Mouse (Mus musculus) limb, embryonic 10.5 days (tissue): ENCODE measurements around the gene Smad6. TPM values are rescaled to one million over a fixed set of nuclear protein-coding genes. Genes with fewer than 3 reads are reported as not detected.

ENCODE experiments used
- DNase-seq: peaks from one replicate; pipeline ENCODE4 v3.0.0-alpha.2; 2017; ENCODE audit warnings: low spot score
- H3K27ac ChIP-seq: fragments of 300-500 bp; sonication (generic); 2 replicates; pipeline ENCODE4 v1.5.1; 2016; ENCODE audit warnings: mild to moderate bottlenecking
- H3K27me3 ChIP-seq: fragments of 300-500 bp; sonication (generic); 2 replicates; pipeline ENCODE4 v1.6.1; 2016; ENCODE audit warnings: low read depth, mild to moderate bottlenecking; ENCODE audit not compliant: poor library complexity, severe bottlenecking
- H3K36me3 ChIP-seq: fragments of 300-500 bp; sonication (generic); 2 replicates; pipeline ENCODE4 v1.6.1; 2016; ENCODE audit warnings: mild to moderate bottlenecking, moderate library complexity
- H3K4me1 ChIP-seq: fragments of 300-500 bp; sonication (generic); 2 replicates; pipeline ENCODE4 v1.6.1; 2016
- H3K4me3 ChIP-seq: fragments of 300-500 bp; sonication (generic); 2 replicates; pipeline ENCODE4 v1.5.1; 2016; ENCODE audit warnings: mild to moderate bottlenecking, moderate library complexity
- H3K9me3 ChIP-seq: fragments of 300-500 bp; sonication (generic); replicated peaks from 2 replicates; pipeline ENCODE4 v1.6.1; 2016; ENCODE audit warnings: mild to moderate bottlenecking
- WGBS: fragments of 180-500 bp; shearing (Covaris S2); methylation state at CpG from one replicate; pipeline ENCODE4 v1.1.7; 2016; 5-methylcytosine and 5-hydroxymethylcytosine counted together
- polyA plus RNA-seq: library from polyadenylated mRNA; unstranded; fragments of >200 nt; fragmentation: Nextera tagmentation; extraction: Ambion mirVana; gene quantifications from 2 replicates; pipeline ENCODE4 v1.2.1, GENCODE M21; 2016

Smad6 gene
- polyA plus RNA-seq, 1 experiment from 2014 or later, result 11.4 TPM

DNA sequence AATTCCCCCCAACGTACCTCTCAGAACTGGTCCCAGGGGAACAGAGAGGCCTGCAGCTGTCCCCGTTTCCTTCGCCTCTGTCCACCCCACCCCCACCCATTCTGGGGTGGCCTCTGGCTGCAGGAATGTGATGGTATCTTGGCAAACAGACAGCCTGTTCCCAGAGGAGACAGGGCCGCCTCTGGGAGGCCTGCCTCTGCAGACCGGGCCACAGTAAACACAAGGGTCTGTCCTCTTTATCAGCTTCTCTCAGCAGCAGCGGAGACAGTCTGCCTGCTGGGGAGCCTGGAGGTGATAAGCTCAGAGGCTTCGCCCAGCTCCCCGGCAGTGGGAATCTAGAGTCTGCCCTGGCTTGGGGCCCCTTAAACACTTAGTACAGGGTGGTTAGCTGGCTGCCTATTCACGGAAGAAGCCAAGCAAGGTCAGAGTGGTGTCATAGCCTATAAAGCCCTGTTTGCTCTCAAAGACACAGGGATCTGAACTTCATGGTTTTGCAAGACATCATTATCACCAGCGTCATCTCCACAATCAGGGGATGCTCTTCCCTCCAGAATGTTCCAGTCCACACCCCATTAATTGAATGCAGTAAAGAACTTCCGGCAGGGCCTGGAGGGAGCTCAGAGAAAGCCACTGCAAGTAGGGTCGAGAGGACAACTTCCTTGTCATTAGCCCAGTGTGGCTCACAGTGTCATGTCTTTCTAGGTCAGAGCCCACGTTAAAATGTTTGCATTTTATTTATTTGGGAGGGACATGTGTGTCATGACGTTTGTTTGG lies 23.4 kb upstream of the Smad6 start:
- Histone ChIP-seq H3K36me3 (no peaks in the 10 kb centered on the region), H3K27ac (peak overlapping the region; percentile 78), H3K4me3 (no peak overlapping the region), H3K9me3 (no peaks in the 10 kb centered on the region), H3K27me3 (no peaks in the 10 kb centered on the region), H3K4me1 (peaks cover 59% of the 10 kb centered on the region)
- DNase-seq, result peak; percentile 46
- 18% methylated on average over 14 of the region's 14 CpGs for WGBS

DNA sequence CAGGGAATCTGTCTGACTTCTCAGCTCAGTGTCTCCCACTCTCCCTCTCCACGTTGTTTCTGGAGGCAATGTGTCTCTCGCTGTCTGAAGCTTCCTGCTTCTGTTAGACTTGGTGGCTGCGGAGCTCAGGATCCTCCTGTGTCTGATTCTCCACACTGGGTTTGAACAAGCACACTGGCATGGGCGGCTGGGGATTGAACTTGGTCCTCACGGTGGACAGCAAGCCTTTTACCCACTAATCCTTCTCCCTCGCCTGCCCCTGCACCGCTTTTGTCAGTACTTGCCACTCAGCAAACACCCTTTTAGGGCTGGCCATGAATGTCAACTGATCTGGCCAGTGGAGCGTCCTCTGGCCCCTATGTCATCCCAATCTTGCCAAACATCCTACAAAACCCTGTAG lies 22.5 kb upstream of the Smad6 start:
- Histone ChIP-seq H3K36me3 (no peaks in the 10 kb centered on the region), H3K27me3 (no peaks in the 10 kb centered on the region), H3K27ac (peak overlapping the region; percentile 78), H3K9me3 (no peaks in the 10 kb centered on the region), H3K4me1 (peaks cover 50% of the 10 kb centered on the region), H3K4me3 (no peak overlapping the region)
- 70% methylated on average over 8 of the region's 8 CpGs for WGBS
- no peak for DNase-seq

DNA sequence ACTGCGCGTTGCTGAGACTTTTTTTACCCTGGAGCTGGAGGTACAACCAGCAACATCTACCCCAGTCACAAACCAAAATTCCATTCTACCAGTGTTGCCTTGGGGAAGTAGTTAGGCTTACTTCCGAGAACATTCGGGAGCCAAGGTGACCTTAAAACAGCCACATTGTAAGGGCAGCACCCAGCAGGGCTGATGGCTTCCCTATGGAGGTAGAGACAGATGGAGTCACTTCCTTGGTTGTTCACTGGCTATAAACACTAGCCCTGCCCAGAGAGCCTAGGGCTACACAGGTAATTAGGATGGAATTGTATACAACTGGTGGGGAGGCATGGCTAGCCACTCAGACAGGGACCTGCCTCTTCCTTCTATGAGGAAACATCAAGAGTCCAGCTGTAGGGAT lies 21.1 kb upstream of the Smad6 start:
- 65% methylated on average over 4 of the region's 4 CpGs for WGBS
- Histone ChIP-seq H3K36me3 (no peaks in the 10 kb centered on the region), H3K27ac (peak overlapping the region; percentile 51), H3K9me3 (no peaks in the 10 kb centered on the region), H3K4me1 (peaks cover 36% of the 10 kb centered on the region), H3K4me3 (no peak overlapping the region), H3K27me3 (no peaks in the 10 kb centered on the region)
- DNase-seq, result no peak

DNA sequence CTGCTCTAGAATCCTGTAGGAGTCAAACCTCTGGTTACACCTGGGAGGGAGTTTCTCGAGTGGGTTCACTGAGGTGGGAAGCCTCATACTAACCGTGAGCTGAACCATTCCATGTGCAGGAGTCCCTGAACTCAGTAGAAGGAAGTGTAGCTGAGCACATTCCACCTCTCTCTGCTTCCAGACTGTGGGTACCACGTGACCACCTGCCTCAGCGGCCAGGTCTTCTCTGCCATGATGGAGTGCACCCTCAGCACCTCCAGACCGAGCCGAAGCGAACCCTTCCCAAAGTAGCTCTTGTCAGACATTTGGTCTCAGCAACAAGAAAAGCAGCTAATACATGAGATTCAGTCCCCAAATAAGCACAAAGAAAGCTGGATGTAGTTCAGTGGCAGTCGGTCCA lies 20.4 kb upstream of the Smad6 start:
- no peak for DNase-seq
- Histone ChIP-seq H3K4me1 (peaks cover 36% of the 10 kb centered on the region), H3K36me3 (no peaks in the 10 kb centered on the region), H3K9me3 (no peaks in the 10 kb centered on the region), H3K4me3 (no peak overlapping the region), H3K27me3 (no peaks in the 10 kb centered on the region), H3K27ac (peak overlapping the region; percentile 51; the same call in 1 of the 2 replicates)
- 85% methylated on average over 8 of the region's 8 CpGs for WGBS

DNA sequence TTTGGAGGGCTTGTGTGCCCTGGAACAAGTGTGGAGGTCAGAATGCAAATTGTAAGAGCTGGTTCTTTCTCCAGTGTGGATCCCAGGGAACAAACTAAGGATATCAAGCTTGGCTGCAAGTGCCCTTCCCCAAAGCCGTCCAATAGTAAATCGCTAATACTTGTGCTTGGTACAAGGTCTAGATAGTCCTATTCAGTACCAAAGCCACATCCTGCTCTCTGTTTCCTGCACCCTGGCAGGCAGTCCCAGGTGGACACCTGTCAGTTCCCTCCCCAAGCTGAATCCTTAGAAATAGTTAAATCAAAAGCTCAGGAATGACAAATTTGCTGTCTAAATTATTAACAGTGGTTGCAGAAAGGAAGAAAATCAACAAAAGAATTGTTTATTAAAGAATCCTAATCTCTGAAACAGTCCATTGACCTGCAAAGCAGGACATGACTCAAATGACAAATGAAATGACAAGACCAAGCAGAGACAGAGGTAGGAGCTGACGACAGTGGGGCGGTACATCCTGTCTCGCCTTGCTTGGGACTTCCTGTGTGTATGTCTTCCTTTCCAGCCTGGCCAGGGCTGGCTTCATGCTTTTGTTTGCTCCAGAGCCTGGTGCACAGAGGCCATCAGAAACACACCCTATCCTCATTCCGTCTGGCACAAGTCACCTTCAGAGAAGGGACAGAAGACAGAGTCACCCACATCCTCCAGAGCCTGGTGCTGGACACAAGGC lies 8.2 kb upstream of the Smad6 start:
- 81% methylated on average over 6 of the region's 6 CpGs for WGBS
- no peaks in the 10 kb centered on the region for H3K27me3 ChIP-seq
- DNase-seq, result no peak
- peaks cover 23% of the 10 kb centered on the region for H3K4me1 ChIP-seq
- no peak overlapping the region for H3K27ac ChIP-seq
- no peak overlapping the region for H3K4me3 ChIP-seq
- no peaks in the 10 kb centered on the region for H3K9me3 ChIP-seq
- no peaks in the 10 kb centered on the region for H3K36me3 ChIP-seq

DNA sequence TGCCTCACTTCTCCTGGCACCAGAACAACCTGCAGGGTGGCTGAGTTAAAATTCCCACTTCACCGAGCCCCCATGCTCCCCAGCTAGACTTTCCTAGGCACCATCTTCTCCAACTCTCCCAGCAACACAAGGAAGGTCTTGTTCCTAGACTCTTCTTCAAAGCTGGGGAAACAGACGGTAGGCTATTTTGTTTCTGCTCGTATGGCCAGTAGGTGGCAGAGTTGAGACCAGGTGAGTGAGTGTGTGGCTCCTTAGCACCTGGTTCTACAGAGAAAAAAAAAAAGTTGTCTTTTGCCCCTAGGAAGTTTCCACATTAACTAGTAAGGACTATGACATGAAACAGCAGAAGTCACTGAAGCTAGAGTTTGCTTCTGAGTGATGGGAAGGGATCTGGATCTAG lies 3.7 kb upstream of the Smad6 start:
- peaks cover 55% of the 10 kb centered on the region for H3K4me1 ChIP-seq
- no peaks in the 10 kb centered on the region for H3K27me3 ChIP-seq
- DNase-seq, result peak; percentile 63
- H3K27ac ChIP-seq, result peak overlapping the region; percentile 50; the same call in 1 of the 2 replicates
- no peaks in the 10 kb centered on the region for H3K9me3 ChIP-seq
- no peak overlapping the region for H3K4me3 ChIP-seq
- H3K36me3 ChIP-seq, result no peaks in the 10 kb centered on the region
- 2% methylated on average over 3 of the region's 3 CpGs for WGBS

DNA sequence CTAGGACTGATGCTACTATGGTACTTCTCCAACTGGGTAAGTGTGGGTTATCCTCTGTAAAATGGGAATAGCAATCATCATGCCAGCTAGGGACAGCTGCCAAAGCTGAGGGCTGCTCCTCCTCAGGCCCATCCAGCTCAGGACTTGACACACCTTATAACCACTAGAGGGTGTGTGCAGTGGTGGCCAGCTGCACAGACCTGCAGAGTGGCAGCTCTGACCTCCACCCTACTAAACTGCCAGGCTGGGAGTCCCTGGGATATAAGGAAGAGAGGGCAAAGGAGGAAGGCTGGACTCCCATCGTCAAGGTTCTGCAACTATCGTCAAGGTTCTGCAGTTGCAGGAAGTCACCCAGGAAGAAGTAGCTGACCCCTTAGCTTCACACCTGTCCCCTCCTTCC lies 3.1 kb upstream of the Smad6 start:
- H3K4me3 ChIP-seq, result no peak overlapping the region
- 35% methylated on average over 2 of the region's 2 CpGs for WGBS
- H3K9me3 ChIP-seq, result no peaks in the 10 kb centered on the region
- H3K36me3 ChIP-seq, result no peaks in the 10 kb centered on the region
- H3K27me3 ChIP-seq, result no peaks in the 10 kb centered on the region
- DNase-seq, result no peak
- H3K27ac ChIP-seq, result peak overlapping the region; percentile 50; the same call in 1 of the 2 replicates
- H3K4me1 ChIP-seq, result peaks cover 51% of the 10 kb centered on the region

DNA sequence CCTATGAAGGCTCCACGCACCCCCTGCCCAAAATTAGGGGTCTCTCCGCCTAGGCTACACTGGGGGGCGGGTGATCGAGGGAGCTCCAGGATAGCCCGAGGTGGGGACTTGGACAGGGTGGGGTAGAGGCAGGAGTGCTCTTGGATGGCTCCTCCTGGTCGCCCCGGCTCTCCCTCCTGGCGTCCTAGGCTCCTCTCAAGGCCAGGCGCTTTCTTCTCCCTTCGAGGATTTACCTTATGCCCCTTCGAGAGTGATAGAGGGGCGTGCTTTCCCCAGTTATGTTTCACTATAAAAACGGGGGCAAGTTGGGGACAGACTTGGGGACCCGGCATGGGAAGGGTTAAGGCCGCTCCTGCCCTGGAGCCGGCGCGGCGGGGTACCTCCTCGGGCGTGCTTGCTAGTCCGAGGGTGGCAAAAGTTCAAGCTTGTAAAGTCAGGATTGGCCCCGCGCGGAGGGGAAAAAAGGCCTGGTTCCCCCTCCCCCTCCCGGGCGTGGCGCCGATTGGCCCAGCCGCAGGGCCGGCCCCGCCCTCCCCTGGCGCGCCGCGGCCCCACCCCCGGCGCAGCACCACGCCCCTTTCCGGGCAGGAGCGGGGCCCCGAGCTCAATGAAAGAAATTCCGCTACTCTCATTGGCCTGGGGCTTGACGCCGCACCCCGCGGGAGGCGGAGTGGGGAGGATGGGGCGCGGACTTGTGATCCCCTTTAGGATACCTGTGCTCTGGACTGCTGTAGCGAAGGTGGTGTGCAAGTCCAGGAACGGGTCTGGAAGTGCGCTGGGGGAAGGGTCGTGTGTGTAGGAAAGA lies 905 bp upstream of the Smad6 start:
- peak; percentile 99 for DNase-seq
- peaks cover 73% of the 10 kb centered on the region for H3K4me1 ChIP-seq
- peaks cover 8% of the 10 kb centered on the region; the same call in 1 of the 2 replicates for H3K36me3 ChIP-seq
- peak overlapping the region; percentile 94 for H3K4me3 ChIP-seq
- peak overlapping the region; percentile 99 for H3K27ac ChIP-seq
- H3K27me3 ChIP-seq, result no peaks in the 10 kb centered on the region
- no peaks in the 10 kb centered on the region for H3K9me3 ChIP-seq
- WGBS, result under 1% methylated on average over 52 of the region's 54 CpGs

DNA sequence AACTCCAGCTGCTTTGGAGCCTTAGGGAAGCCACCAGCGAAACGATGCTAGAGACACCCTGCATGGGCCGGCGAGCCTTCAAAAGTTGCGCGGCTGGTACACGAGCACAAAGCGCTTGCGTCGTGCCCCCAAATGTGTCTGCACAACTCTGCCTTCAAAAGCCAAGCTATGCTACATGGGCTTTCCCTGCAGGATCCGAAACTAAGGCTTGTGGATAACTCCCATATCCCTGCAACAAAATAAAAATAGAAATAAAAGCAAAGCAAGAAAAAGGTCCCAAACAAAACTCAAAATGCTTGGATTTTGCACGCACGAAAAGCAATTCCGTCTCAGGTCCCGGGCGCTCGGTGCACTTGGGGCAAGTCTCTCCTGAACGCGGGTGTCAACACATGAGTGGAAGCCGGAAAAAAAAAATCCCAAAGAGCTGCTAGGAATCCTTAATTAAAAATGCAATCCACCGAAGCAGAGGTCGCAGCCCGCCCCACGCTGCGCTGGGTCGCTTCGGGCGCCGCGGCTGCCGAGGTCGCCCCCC lies 474 bp downstream of the Smad6 start:
- H3K36me3 ChIP-seq, result peaks cover 13% of the 10 kb centered on the region
- H3K4me1 ChIP-seq, result peaks cover 81% of the 10 kb centered on the region
- DNase-seq, result no peak
- under 1% methylated on average over 32 of the region's 32 CpGs for WGBS
- H3K9me3 ChIP-seq, result no peaks in the 10 kb centered on the region
- peak overlapping the region; percentile 99 for H3K27ac ChIP-seq
- peak overlapping the region; percentile 94 for H3K4me3 ChIP-seq
- no peaks in the 10 kb centered on the region for H3K27me3 ChIP-seq

DNA sequence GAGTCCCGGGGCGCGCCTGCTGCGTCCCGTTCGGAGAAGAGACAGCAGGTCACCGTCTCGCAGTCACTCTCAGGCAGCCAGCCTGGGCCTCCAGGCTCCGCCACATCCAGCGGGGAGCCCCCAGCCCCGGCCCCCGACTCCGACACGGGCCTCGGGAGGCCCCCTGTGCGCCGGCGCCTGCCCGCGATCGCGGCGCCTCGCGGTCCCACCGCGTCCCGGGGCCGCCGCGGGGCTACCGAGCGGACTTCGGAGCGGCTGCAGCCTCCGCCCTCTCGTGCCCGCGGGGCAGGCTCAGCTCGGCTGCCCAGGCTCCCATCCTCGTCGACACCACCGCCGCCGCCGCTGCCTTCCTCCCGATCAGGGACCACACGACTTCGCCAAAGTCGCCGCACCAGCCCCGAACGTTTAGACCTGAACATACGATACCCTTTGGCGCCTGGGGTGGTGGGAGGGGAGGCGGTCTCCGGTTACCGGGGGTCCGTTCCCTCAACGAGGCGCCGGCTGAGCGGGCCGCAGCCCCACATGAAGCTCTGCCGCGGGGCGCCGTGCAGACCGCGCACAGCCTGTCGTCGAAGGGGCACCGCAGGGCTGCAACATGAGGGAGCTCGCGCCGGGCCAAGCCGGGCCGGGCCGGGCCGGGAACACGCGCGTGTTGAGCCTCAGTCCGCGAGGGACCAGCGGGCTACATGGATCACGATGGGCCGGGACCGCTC lies 1.1 kb downstream of the Smad6 start:
- Histone ChIP-seq H3K9me3 (no peaks in the 10 kb centered on the region), H3K36me3 (peaks cover 19% of the 10 kb centered on the region), H3K27me3 (no peaks in the 10 kb centered on the region), H3K4me1 (peaks cover 81% of the 10 kb centered on the region), H3K27ac (peak overlapping the region; percentile 99), H3K4me3 (peak overlapping the region; percentile 94)
- peak; percentile 68 for DNase-seq
- WGBS, result under 1% methylated on average over 87 of the region's 89 CpGs

DNA sequence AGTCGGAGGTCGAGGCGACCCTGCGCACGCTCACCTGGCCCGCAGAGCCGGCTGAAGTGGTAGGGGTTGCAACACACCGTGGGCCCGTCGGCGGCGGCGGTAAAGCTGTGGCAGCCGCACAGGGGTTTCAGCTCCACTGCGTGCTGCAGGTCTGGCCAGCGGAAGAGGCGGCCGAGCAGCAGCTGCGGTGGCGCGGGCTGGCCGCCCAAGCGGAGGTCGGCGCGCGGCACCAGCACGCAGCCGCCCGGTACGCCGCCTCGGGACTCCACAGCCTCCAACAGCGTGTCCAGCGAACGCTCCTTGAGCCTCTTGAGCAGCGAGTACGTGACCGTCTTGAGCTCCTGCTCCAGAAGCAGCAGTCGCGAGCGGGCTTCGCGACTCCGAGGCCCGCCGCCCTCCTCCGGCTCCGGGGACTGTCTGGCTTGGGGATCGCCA lies 1.7 kb downstream of the Smad6 start:
- H3K4me3 ChIP-seq, result peak overlapping the region; percentile 94
- peaks cover 24% of the 10 kb centered on the region for H3K36me3 ChIP-seq
- H3K27me3 ChIP-seq, result no peaks in the 10 kb centered on the region
- under 1% methylated on average over 50 of the region's 50 CpGs for WGBS
- peak overlapping the region; percentile 99 for H3K27ac ChIP-seq
- DNase-seq, result peak; percentile 66
- peaks cover 80% of the 10 kb centered on the region for H3K4me1 ChIP-seq
- no peaks in the 10 kb centered on the region for H3K9me3 ChIP-seq
